Mouse (Mus musculus) liver, embryonic 11.5 days (tissue): ENCODE results near the gene Trp53rkb. TPM values are rescaled to one million over a fixed set of nuclear protein-coding genes. Genes with fewer than 3 reads are reported as not detected.

ENCODE experiments used
- ATAC-seq: fragments of 200-750 bp; cut with Nextera tagmentation; replicated peaks from 2 replicates; pipeline ENCODE4 v1.8.0; 2017; ENCODE audit warnings: moderate number of reproducible peaks, mild to moderate bottlenecking, moderate TSS enrichment, moderate library complexity; ENCODE audit not compliant: low FRiP score
- DNase-seq: peaks from one replicate; pipeline ENCODE4 v3.0.0-alpha.2; 2017; ENCODE audit warnings: low spot score
- H3K27ac ChIP-seq: fragments of 300-500 bp; sonication (generic); 2 replicates; pipeline ENCODE4 v1.5.1; 2014; ENCODE audit warnings: mild to moderate bottlenecking, low read depth, low read length, control low read depth
- H3K27me3 ChIP-seq: fragments of 300-500 bp; sonication (generic); replicated peaks from 2 replicates; pipeline ENCODE4 v1.6.1; 2014; ENCODE audit warnings: low read length, mixed read lengths; ENCODE audit not compliant: control insufficient read depth, insufficient read depth
- H3K36me3 ChIP-seq: fragments of 300-500 bp; sonication (generic); 2 replicates; pipeline ENCODE4 v1.6.1; 2014; ENCODE audit warnings: mild to moderate bottlenecking, low read length, moderate library complexity, mixed read lengths; ENCODE audit not compliant: control insufficient read depth, insufficient read depth
- H3K4me1 ChIP-seq: fragments of 300-500 bp; sonication (generic); replicated peaks from 2 replicates; pipeline ENCODE4 v1.6.1; 2014; ENCODE audit warnings: low read length, mixed read lengths; ENCODE audit not compliant: control insufficient read depth, insufficient read depth
- H3K4me2 ChIP-seq: fragments of 300-500 bp; sonication (generic); 2 replicates; pipeline ENCODE4 v1.6.1; 2014; ENCODE audit warnings: mild to moderate bottlenecking, control low read depth, moderate library complexity
- H3K4me3 ChIP-seq: fragments of 300-500 bp; sonication (generic); 2 replicates; pipeline ENCODE4 v1.5.1; 2014; ENCODE audit warnings: low read depth, low read length, control low read depth
- H3K9ac ChIP-seq: fragments of 300-500 bp; sonication (generic); 2 replicates; pipeline ENCODE4 v1.6.1; 2014; ENCODE audit warnings: low read depth, low read length, control low read depth
- H3K9me3 ChIP-seq: fragments of 300-500 bp; sonication (generic); 2 replicates; pipeline ENCODE4 v1.6.1; 2016; ENCODE audit warnings: low read length, inconsistent platforms, mixed read lengths; ENCODE audit not compliant: control insufficient read depth
- WGBS: fragments of 180-500 bp; shearing (Covaris S2); extraction: QIAGEN DNeasy Blood & Tissue Kit; methylation state at CpG from one replicate; pipeline ENCODE4 v1.1.7; 2014; 5-methylcytosine and 5-hydroxymethylcytosine counted together
- polyA plus RNA-seq: library from polyadenylated mRNA; unstranded; fragments of >200 nt; fragmentation: Nextera tagmentation; extraction: Ambion mirVana; gene quantifications from 2 replicates; pipeline ENCODE4 v1.2.1, GENCODE M21; 2014

Gene Trp53rkb
- polyA plus RNA-seq, 1 experiment from 2014 or later, result 9.5 TPM

- no peak overlapping the region for H3K27ac ChIP-seq
- 76% methylated on average over 3 of the region's 3 CpGs for whole genome bisulfite sequencing
- H3K4me3 ChIP-seq, result no peak overlapping the region
- H3K36me3 ChIP-seq, result peaks cover 2% of the 10 kb centered on the region; the same call in 1 of the 2 replicates
- peaks cover 24% of the 10 kb centered on the region for H3K4me1 ChIP-seq
- no peak overlapping the region for H3K9ac ChIP-seq
- no peak for ATAC-seq
- no peak overlapping the region for H3K4me2 ChIP-seq
- no peaks in the 10 kb centered on the region for H3K27me3 ChIP-seq
- no peak for DNase-seq
- H3K9me3 ChIP-seq, result no peaks in the 10 kb centered on the region
Observed at GRCm38 (mm10) chr2:166821406-166821805, 29.1 kb downstream of the Trp53rkb start.

- Histone ChIP-seq H3K27ac (no peak overlapping the region), H3K9me3 (no peaks in the 10 kb centered on the region), H3K9ac (no peak overlapping the region), H3K36me3 (peaks cover 2% of the 10 kb centered on the region; the same call in 1 of the 2 replicates), H3K4me1 (peaks cover 24% of the 10 kb centered on the region), H3K4me2 (no peak overlapping the region), H3K4me3 (no peak overlapping the region), H3K27me3 (no peaks in the 10 kb centered on the region)
- no peak for DNase-seq
- no peak for ATAC-seq
- WGBS, result 60% methylated on average over 10 of the region's 10 CpGs
Observed at GRCm38 (mm10) chr2:166822119-166822826, 29.9 kb downstream of the Trp53rkb start.

GRCm38 (mm10) chr2:166822901-166823300, 30.6 kb downstream of the Trp53rkb start:
- no peaks in the 10 kb centered on the region for H3K27me3 ChIP-seq
- H3K9me3 ChIP-seq, result no peaks in the 10 kb centered on the region
- H3K9ac ChIP-seq, result no peak overlapping the region
- H3K27ac ChIP-seq, result no peak overlapping the region
- no peaks in the 10 kb centered on the region for H3K36me3 ChIP-seq
- no peak for ATAC-seq
- no peak overlapping the region for H3K4me2 ChIP-seq
- WGBS, result 91% methylated on average over 2 of the region's 2 CpGs
- DNase-seq, result no peak
- H3K4me3 ChIP-seq, result no peak overlapping the region
- peaks cover 24% of the 10 kb centered on the region for H3K4me1 ChIP-seq

- Histone ChIP-seq H3K27me3 (no peaks in the 10 kb centered on the region), H3K9ac (no peak overlapping the region), H3K36me3 (no peaks in the 10 kb centered on the region), H3K4me1 (peaks cover 16% of the 10 kb centered on the region), H3K27ac (no peak overlapping the region), H3K4me2 (no peak overlapping the region), H3K4me3 (no peak overlapping the region), H3K9me3 (no peaks in the 10 kb centered on the region)
- no peak for ATAC-seq
- 83% methylated on average over 5 of the region's 5 CpGs for WGBS
- DNase-seq, result no peak
Observed at GRCm38 (mm10) chr2:166824386-166824785, 32.1 kb downstream of the Trp53rkb start.

- Histone ChIP-seq H3K27me3 (no peaks in the 10 kb centered on the region), H3K36me3 (no peaks in the 10 kb centered on the region), H3K4me3 (no peak overlapping the region), H3K27ac (no peak overlapping the region), H3K4me2 (no peak overlapping the region), H3K4me1 (peaks cover 16% of the 10 kb centered on the region), H3K9me3 (no peaks in the 10 kb centered on the region), H3K9ac (no peak overlapping the region)
- no peak for DNase-seq
- no peak for ATAC-seq
- 83% methylated on average over 5 of the region's 5 CpGs for WGBS
Observed at GRCm38 (mm10) chr2:166824998-166825397, 32.7 kb downstream of the Trp53rkb start.

GRCm38 (mm10) chr2:166826491-166827224, 34.3 kb downstream of the Trp53rkb start:
- Histone ChIP-seq H3K9ac (no peak overlapping the region), H3K27me3 (no peaks in the 10 kb centered on the region), H3K4me2 (no peak overlapping the region), H3K36me3 (no peaks in the 10 kb centered on the region), H3K4me3 (no peak overlapping the region), H3K9me3 (no peaks in the 10 kb centered on the region), H3K27ac (no peak overlapping the region), H3K4me1 (peaks cover 7% of the 10 kb centered on the region)
- WGBS, result 75% methylated on average over 8 of the region's 8 CpGs
- no peak for ATAC-seq
- no peak for DNase-seq

GRCm38 (mm10) chr2:166828306-166828705, 36.0 kb downstream of the Trp53rkb start:
- Histone ChIP-seq H3K4me1 (no peaks in the 10 kb centered on the region; the same call in 1 of the 2 replicates), H3K4me3 (no peak overlapping the region), H3K36me3 (no peaks in the 10 kb centered on the region), H3K9ac (no peak overlapping the region), H3K27me3 (no peaks in the 10 kb centered on the region), H3K27ac (no peak overlapping the region), H3K9me3 (no peaks in the 10 kb centered on the region), H3K4me2 (no peak overlapping the region)
- no peak for ATAC-seq
- DNase-seq, result no peak
- 92% methylated on average over 12 of the region's 12 CpGs for WGBS

- Histone ChIP-seq H3K9me3 (no peaks in the 10 kb centered on the region), H3K4me2 (no peak overlapping the region), H3K4me3 (no peak overlapping the region), H3K9ac (no peak overlapping the region), H3K27ac (no peak overlapping the region), H3K36me3 (no peaks in the 10 kb centered on the region), H3K4me1 (no peaks in the 10 kb centered on the region), H3K27me3 (no peaks in the 10 kb centered on the region)
- DNase-seq, result no peak
- WGBS, result 90% methylated on average over 5 of the region's 5 CpGs
- no peak for ATAC-seq
Observed at GRCm38 (mm10) chr2:166830350-166830749, 38.0 kb downstream of the Trp53rkb start.

GRCm38 (mm10) chr2:166834091-166834490, 41.8 kb downstream of the Trp53rkb start:
- H3K4me1 ChIP-seq, result no peaks in the 10 kb centered on the region
- no peaks in the 10 kb centered on the region; the same call in 1 of the 2 replicates for H3K36me3 ChIP-seq
- no peak overlapping the region for H3K4me3 ChIP-seq
- no peak overlapping the region for H3K4me2 ChIP-seq
- H3K27me3 ChIP-seq, result no peaks in the 10 kb centered on the region
- no peaks in the 10 kb centered on the region for H3K9me3 ChIP-seq
- ATAC-seq (no peak), DNase-seq (no peak)
- no peak overlapping the region for H3K27ac ChIP-seq
- 93% methylated on average over 2 of the region's 2 CpGs for WGBS
- no peak overlapping the region for H3K9ac ChIP-seq
